Mouse (Mus musculus): Measurements from ENCODE around the gene Gpc1.
A peak's percentile ranks its signal among the peaks of the same experiment; 100 is the strongest.

Gene Gpc1

DNA sequence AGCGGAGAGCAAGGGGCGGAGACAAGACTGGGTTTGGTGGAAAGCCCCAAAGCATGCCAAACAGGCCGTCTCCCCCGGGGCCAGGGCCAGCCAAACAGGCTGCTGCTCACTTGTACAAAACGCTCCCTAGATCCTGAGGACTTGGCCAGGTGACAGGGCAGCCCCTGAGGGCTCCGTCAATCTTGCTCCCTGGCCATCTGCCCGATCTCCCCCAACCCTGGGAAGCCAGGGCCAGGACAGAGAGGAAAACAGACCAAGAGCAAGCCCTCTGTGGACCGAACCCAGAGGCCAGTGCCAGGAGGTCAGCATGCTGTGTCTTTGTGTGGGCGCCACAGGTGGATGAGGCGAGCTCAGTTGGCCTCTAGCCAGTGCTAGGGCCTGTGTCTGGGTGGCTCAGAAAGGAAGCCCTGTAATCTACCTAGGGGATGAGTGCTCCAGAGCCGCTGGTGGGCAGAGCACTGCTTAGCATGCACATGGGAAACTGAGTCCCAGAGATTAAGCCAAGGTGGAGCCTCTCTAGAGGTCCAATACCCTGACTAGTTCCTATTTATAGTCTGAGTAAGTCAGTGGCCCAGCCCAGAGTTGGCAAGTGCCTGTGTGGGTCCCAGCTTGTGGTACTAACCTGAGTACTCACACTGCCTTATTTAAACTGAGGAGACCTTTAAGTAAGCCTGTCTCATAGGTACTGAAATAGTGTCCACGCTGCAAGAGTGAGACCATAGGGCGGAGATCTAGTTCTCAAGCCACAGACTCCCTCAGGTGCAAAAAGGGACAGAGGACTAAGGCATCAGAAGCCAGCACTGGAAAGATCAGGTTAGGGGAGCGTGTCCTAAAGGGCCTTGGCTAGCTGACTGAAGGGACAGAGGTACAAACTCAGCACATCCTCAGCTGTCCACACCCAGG lies 6.7 kb downstream of the Gpc1 start:
- peak; percentile 44 for DNase-seq

DNA sequence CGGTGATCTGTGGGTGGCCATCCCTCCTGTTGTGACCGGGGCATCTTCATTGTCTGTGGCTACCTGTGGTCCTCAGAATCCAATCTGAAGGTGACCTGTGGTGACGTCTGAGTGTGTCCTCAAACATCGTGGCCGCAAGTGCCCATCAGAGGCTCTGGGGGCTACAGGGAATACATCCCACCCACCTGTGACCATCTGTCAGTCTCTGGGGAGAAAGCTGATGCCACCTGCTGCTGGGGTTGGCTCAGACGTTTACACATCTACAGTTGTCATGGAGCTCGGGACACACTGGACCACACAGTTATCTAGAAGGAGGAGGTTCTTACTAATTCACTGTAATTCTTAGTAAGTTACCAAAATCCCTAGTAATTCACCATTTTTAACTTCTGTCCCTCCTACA lies 7.8 kb downstream of the Gpc1 start:
- no peak for DNase-seq

DNA sequence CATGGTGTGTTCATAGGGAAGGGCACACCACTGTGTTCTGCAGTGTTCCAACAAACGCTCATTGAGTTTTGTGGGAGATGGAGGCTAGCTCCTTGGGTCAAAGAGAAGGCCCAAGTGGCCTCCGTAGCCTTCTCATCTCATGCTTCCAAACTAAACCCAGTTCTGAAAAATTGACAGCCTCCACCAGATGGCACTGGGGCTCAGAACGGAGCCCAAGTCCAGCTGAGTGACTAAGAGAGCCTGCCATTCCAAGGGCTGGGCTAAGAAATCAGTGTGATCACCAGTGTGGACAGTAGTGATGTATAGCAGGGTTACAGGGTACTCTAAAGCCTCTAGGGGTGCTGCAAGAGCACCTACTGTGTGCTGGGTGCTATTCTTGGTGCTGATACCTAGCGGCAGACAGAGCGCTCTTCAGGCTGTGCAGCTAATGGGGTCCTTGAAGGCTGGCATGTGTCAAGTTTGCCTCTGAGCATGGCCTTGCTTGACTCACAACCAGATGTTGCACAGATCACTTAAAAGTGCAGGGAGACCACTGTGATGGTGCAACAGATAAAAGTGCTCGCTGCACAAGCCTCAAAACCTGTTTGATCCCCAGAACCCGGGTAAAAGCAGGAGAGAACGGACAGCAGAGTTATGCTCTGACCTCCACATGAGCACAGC lies 8.9 kb downstream of the Gpc1 start:
- DNase-seq, result peak; percentile 42

DNA sequence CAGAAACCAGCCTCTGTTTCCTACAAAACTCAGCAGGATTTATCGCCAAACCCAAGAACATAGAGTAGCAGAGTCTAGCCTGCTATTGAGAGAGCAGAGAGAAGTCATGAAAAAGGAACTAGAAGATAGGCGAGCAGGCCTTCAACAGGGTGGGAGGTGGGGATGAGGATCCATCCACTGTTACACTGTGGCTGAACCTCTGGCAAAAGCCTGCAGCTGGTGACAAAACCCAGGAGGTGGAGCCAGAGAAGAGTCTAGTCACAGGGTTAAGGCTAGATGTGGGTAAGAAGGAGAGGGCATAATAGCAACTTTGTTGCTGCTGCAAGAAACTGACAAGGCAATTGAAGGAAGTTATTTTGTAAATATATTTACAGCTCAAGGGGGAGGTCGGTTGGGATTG lies 10.0 kb downstream of the Gpc1 start:
- DNase-seq, result no peak

DNA sequence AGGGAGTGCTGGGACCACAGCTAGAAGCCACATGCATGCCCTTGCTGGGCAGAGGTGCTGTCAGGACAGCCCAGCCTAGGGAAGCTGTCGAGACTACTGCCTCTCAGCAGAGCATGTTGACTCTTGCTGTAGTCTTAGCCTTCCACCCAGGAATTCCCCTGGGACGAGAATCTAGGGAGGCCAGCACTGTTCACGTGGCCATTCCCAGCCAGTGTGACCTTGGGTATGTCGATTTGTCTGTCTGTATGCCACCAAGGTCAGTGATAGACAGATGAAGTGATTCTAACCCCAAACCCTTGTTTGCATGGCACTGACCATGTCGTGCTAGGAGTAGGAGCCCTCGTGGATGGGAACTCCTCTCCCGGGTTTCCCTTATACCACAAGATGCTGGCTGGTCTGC lies 14.4 kb downstream of the Gpc1 start:
- no peak for DNase-seq

DNA sequence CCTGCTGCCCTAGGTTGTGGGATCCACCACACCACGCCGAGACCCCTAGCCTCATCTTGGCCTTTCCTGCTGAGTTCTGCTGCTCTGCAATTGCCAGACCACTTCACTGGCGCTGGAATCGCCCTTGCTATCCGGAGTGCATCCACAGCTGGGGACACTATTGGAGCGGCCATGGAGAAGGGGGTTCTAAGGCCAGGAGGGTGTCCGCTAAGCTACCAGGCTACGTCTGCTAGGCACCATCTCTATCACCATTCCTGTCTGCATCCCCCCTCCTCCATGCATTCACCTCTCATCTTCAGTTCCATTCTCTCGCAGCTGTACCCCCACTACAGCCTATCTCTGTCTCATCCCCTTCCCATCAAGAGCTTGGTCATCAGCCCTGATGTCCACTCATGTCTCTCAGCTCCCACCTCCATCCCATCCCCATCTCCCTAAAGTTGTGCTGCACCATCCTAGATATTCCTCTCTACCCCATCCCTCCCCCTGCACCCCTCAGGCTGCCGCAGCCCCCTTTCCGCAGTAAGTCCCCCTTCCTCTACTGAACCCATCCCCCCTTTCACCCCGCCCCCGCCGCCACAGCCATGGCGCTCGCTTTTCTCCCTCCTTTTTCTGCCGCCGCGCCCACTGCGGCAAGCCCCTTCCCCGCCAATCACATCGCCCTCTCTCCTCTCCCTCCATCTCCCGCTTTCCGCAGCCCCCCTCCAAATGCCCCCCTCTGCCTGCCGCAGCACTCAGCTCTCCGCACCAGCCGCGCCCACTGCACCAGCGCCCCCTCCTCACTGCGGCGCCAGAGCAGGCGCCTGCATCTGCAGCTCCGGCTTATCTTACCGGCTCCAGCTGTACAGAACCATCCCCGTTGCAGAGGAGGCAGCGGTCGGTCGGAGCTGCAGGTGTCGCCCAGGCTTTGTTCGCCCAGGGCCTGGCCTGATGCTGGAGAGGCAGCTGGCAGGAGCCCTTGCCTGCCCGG lies 16.7 kb downstream of the Gpc1 start:
- no peak for DNase-seq

DNA sequence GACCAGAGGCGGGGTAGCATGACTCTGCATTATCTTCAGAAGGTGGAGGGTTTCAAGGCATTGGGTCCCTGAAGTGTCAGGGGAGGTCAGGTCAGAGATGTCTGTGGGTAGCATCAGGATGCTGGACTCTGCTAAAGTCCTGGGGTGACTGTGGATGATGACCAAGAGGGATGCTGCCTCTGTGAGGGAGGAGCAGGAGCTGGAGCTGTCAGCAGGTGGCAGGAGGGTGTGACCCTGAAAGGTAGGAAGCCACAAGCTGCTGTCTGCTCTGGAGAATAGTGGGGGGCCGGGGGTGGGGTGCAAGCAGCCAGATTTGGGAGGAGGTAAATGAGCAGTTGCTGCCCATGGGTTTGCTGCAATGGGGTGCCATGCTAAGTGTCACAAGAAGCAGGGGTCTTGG lies 18.0 kb downstream of the Gpc1 start:
- DNase-seq, result no peak

DNA sequence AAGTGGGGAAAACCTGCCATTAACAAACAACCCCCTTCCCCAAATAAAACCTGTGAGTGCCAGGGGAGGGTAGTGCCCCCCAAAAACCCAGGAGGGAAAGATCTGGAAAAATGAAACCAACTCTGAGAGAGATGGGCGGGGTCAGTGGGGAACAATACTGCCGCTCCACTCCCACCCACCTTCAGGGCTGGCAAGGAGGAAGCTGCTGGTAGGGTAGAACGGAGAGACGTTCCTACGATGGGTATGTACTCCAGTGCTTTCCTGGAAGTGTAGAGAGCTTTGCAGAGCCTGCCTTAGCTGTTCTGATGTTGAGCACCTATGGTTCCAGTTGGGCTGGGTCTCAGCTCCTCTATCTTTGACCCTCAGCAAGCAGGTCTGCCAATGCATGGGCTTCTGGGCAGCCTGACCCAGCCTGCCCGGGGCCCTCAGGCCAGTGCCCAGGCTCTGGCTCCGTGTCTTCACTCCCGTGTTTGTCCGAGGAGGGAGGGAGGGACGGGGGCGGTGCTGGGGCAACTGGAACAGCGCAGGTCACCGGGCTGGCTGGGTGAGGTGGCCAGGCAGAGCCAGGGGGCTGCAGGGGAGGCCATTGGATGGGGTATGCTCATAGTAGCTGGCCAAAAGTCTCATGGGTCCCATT lies 18.6 kb downstream of the Gpc1 start:
- DNase-seq, result no peak

DNA sequence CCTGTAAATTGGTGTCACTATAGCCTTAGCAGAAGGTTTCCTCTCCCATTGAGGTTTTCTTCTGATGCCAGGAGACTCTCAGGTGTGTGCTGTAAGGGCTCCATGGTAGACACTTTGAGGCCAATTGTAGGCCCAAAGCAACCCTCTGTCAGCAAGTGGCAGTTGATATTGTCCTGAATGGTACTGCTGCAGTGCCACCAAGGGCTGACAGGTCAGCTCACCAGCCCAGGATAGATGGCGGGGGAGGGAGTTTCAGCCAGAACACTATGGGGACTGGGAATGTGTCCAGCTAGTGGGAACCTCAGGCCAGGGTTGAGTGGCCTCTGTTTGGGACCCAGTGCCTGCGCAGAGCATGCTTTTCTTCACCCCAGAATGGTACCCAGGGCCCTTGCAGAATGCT lies 21.0 kb downstream of the Gpc1 start:
- DNase-seq, result no peak

DNA sequence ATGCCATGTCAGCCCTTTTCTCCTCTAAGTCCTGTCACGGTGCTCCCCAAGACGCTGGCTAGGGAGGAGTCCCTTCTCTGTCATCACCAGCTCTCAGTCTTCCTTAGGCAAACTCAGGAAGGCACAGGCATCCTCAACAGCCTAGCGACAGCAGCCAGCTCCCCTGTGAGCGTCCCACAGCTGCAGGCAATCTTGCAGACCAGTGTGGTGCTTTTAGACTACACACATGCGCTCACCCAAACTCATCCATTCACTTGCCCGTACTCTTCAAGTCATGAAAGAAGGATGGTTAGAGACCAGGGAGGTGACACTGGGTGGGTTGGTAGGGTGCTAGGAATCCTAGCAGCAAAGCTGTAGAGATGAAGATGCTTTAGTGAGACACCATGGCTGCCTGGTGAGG lies 30.1 kb downstream of the Gpc1 start:
- no peak for DNase-seq

DNA sequence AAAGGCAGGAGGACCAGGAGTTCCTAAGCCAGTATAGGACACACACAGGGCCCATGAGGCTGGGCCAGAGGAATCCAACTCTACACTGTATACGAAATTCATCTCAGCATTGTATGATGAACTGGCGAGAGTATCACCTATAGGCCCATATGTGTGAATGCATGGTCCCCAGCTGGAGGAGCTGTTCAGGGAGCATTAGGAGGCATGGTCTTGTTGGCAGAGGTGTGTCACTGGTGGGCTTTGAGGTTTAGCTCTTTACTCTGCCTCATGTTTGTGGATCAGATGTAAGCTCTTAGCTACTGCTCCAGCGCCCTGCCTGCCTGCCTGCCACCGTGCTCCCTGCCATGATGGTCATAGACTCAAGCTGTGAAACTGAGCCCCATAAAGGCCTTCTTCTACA lies 31.8 kb downstream of the Gpc1 start:
- no peak for DNase-seq

DNA sequence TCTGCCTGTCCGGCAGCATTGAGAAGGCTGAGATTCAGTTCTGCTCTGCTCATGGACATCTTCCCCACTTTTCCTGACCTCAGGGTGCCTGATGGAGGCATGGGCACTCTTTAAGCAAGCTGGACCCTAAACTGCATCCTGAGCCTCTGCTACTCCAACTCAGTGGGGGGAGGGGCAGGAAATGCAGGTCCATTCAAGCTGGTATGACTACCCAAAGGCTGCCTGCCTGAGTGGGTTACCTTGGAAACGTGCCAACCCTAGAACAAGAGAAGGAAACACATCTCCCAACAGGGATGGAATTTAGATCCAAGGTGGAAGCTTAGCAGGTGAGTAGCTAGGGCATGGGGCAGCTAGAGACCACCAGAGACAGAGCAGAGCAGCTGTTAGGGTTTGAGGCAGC lies 34.7 kb downstream of the Gpc1 start:
- no peak for DNase-seq

DNA sequence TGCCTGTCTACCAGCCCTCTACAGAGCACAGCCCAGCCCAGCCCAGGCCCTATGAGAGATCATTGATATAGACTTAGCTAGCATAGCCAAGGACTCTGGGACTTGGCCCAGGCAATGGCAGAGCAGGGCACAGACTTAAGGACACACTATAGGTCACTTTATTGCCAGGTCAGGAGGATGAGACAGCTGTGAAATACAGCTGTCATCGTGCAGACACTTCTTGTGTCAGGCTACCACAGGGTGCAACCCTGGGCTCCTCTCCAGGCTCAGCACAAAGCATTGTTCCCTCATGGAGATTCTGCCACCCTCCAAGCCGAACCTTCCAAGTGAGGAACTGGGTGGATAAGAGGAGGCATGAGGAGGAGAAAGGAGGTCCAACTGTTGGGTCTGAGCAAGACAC lies 38.5 kb downstream of the Gpc1 start:
- no peak for DNase-seq

DNA sequence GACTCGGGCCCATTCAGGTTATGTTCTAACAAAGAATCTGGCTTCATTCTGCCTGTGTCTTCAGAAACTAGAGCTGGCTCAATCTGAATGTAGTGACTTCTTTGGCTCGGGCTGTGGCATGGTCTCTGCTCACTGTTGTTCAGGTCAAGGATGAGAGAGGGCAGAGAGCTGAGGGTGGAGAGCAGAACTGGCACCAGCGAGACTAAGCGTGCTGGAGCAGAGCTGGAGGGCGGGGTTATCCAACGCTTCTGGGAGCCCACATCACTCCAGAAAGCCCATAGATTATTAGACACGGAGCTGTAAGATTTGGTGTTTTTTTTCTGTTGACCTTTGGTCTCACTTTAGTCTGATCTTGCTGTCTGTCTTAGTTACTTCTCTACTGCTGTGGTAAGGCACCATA lies 41.2 kb downstream of the Gpc1 start:
- no peak for DNase-seq

DNA sequence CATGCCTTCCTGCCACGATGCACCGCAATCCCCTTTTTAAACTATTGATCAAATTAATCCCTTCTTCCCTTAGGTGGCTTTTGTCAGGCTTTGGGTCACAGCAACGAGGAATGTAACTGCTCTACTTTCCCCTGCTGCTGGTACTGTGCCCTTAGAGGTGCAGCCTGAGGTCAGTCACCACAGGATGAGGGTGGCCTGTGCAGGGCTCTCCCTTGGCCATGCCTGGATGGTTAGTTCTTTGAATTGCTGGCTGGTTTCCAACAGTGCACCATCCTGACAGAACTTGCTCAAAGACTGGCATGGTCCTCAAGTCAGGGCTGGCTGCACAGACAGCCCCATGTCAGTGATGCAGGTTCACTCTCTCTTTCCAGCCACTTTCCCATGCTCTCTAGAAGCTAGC lies 42.6 kb downstream of the Gpc1 start:
- DNase-seq, result peak; percentile 43

DNA sequence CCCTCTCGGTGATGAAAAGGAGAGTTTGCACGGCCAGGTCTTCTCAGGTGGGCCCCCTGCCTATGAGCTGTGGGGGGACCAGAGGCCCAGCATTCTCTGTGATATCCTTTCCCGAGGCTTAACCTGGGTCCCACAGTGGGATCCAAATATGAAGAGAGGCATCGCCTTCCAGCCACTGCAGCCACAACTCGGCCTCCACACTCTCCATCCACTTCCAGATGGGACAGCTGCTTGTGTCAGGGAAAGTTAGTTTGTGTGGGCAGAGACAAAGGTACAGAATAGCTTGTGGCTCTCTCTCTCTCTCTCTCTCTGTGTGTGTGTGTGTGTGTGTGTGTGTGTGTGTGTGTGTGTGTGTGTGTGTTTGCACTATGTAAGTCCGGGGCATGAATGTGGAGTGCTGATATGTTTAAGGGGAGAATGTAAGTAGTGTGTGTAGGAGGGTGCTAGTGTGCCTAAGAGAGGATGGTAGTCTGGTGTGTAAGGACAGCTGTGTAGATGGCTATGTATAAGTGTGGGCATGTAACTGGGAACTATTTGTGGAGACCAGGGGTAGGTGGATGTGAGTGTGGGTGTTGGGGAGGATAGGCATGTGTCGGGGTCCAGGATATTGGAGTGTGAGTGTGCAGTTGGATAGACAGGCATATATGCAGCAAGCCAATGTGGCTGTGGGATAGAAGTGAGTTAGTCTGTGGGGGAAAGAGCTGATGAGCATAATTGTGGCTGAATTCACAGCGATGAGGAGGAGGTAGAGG lies 44.1 kb downstream of the Gpc1 start:
- DNase-seq, result no peak

DNA sequence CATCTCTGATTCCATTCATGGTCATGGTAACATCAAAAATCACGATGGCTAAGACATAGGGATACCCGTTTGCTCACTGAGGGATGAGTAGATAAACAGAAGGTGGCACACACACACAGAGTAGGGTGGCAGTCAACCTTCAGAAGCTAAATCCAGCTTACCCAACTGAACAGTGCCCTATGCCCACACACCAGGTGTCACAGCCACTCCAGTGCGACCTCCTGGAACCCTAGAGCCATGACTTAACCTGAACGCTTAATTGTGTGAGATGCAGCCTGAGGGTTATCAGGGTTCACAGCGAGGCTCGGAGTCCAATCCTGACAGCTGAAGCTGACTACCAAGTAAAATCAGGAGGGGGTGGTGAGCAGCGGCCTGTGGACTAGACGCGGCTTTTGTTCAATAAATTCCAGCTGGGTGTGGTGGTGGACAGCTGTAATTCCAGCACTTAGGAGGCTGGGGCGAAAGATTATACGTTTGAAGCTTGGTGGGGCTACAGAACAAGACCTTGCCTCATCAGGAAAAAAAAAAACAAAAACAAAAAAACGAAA lies 46.1 kb downstream of the Gpc1 start:
- DNase-seq, result no peak

DNA sequence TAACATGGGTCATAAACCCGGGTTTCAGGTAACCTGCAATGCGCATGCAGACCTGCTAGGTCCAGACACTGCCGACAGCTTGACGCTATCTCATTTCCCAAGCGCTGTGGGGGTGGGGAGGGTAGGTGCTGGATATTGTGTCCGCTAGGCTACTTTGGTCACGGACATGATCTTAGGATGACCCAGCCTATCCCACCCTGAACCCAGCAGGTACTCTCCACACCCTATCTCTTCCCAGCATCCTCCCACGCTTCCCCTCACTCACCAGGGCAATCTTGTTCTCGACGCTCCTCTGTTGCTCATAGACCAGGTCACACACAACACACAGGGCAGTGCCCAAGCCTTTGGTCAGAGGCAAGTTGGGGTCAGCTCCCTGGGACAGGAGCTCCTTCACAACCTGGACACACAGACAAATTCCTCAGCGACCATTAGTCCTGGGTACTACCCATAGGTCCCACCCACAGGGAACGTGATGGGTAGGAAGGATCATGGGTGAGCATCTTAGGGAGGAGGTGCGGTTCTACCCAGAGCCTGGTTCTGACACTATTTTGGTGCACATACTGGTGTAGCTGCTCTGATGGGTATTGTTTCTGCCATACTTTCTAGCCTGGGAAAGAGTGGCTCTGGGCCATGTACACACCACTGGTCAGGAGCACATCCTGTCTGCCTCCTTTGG lies 46.8 kb downstream of the Gpc1 start:
- DNase-seq, result no peak

DNA sequence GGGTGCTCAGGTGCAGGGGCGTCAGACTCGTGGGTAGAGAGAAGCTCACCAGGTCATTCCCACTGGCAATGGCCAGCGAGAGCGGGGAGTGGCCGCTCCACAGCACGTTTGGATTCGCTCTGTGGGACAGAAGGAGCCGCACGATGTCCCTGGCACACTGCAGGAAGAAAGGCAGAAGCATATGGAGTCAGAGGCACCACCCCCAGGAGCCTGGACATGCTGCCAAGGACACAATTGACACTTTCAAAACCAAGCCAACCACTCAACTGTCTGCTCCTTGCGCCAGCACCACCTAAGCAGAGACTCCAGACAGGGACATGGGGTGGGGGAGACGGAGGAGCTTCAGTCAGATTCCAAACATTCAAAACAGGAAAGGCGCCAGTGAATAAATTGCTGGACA lies 47.8 kb downstream of the Gpc1 start:
- DNase-seq, result no peak

DNA sequence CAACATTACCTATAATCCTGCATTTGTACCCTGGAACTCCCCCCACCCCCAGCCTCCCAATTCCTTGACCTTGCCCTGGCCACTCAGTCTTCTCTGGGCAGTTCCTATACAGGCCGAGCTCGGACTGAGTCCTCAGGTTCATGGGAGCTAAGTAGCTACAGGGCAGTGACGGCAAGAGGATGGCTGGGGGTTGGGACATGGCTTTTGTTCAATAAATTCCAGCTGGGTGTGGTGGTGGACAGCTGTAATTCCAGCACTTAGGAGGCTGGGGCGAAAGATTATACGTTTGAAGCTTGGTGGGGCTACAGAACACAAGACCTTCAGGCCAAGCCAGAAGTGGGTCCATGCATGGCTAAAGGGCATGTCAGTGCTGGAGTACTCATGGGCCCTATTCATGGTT lies 48.7 kb downstream of the Gpc1 start:
- DNase-seq, result no peak

DNA sequence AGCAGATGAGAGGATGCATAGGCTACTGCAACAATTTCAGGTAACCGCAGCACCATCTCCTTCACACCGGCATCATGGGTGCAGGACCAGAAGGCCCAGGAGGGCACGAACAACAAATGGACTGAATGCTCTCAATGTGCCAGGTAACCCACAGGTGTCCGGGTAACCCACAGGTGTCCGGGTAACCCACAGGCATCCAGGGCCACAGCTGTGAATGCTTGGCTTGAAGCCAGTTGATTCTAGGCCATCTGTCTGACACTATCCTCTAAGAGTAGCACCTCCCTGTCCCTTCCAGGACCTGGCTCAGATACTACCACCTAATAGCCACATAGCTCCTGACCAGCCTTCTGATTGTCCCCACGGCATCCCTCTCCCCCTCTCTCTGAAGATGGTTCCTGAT lies 50.5 kb downstream of the Gpc1 start:
- DNase-seq, result no peak

Data from kidney, postnatal 10 days (tissue).